Mouse (Mus musculus) hindbrain, embryonic 14.5 days (tissue): ENCODE data around the gene Gm21083. TPM values are rescaled to one million over a fixed set of nuclear protein-coding genes. Genes with fewer than 3 reads are reported as not detected.
"Not testable (repeated sequence)": the region's sequence is repeated elsewhere in the genome, so short reads cannot be mapped to it uniquely, and the experiment has no call there.

Experiments
- ATAC-seq: fragments of 200-750 bp; cut with Nextera tagmentation; 2 replicates; pipeline ENCODE4 v1.8.0; 2017; ENCODE audit warnings: moderate number of reproducible peaks, mild to moderate bottlenecking, moderate TSS enrichment, moderate library complexity; ENCODE audit not compliant: low FRiP score
- DNase-seq: peaks from one replicate; pipeline ENCODE4 v3.0.0-alpha.2; 2015; ENCODE audit warnings: low spot score
- H3K27ac ChIP-seq: fragments of 300-500 bp; sonication (generic); 2 replicates; pipeline ENCODE4 v1.5.1; 2014; ENCODE audit warnings: mild to moderate bottlenecking, moderate library complexity
- H3K27me3 ChIP-seq: fragments of 300-500 bp; sonication (generic); 2 replicates; pipeline ENCODE4 v1.6.1; 2014; ENCODE audit warnings: mild to moderate bottlenecking, low read length, mixed read lengths; ENCODE audit not compliant: control insufficient read depth, insufficient read depth
- H3K36me3 ChIP-seq: fragments of 300-500 bp; sonication (generic); replicated peaks from 2 replicates; pipeline ENCODE4 v1.6.1; 2014; ENCODE audit not compliant: control insufficient read depth, insufficient read depth
- H3K4me1 ChIP-seq: fragments of 300-500 bp; sonication (generic); replicated peaks from 2 replicates; pipeline ENCODE4 v1.6.1; 2014; ENCODE audit warnings: antibody characterized with exemption, low read length, mixed read lengths; ENCODE audit not compliant: control insufficient read depth, insufficient read depth
- H3K4me2 ChIP-seq: fragments of 300-500 bp; sonication (generic); replicated peaks from 2 replicates; pipeline ENCODE4 v1.6.1; 2014; ENCODE audit warnings: mild to moderate bottlenecking, moderate library complexity
- H3K4me3 ChIP-seq: fragments of 300-500 bp; sonication (generic); replicated peaks from 2 replicates; pipeline ENCODE4 v1.5.1; 2014; ENCODE audit warnings: mild to moderate bottlenecking, low read length
- H3K9ac ChIP-seq: fragments of 300-500 bp; sonication (generic); 2 replicates; pipeline ENCODE4 v1.6.1; 2014
- H3K9me3 ChIP-seq: fragments of 300-500 bp; sonication (generic); 2 replicates; pipeline ENCODE4 v1.6.1; 2016; ENCODE audit warnings: low read length; ENCODE audit not compliant: control insufficient read depth
- WGBS: fragments of 180-500 bp; shearing (Covaris S2); extraction: QIAGEN DNeasy Blood & Tissue Kit; methylation state at CpG from one replicate; pipeline ENCODE4 v1.1.7; 2014; 5-methylcytosine and 5-hydroxymethylcytosine counted together
- polyA plus RNA-seq: library from polyadenylated mRNA; unstranded; fragments of >200 nt; fragmentation: Nextera tagmentation; extraction: Ambion mirVana; gene quantifications from 2 replicates; pipeline ENCODE4 v1.2.1, GENCODE M21; 2014

Gm21083 gene
- polyA plus RNA-seq, 1 experiment from 2014 or later, result not detected

GRCm38 (mm10) chr5:15588291-15588690 lies 11.2 kb downstream of the Gm21083 start:
- not testable (repeated sequence) for H3K9ac ChIP-seq, ATAC-seq, H3K27ac ChIP-seq, H3K4me3 ChIP-seq, H3K4me1 ChIP-seq, H3K4me2 ChIP-seq, H3K9me3 ChIP-seq, H3K36me3 ChIP-seq, H3K27me3 ChIP-seq
- peak; percentile 76 for DNase-seq
- WGBS, result 40% methylated on average over 6 of the region's 6 CpGs

- not testable (repeated sequence) for H3K4me3 ChIP-seq, H3K4me1 ChIP-seq, H3K27me3 ChIP-seq, H3K4me2 ChIP-seq, DNase-seq, H3K9me3 ChIP-seq, H3K9ac ChIP-seq, H3K36me3 ChIP-seq, H3K27ac ChIP-seq
- 60% methylated on average over 5 of the region's 5 CpGs for WGBS
- ATAC-seq, result peak; percentile 70; the same call in 1 of the 2 replicates
Observed at GRCm38 (mm10) chr5:15590635-15591034, 13.5 kb downstream of the Gm21083 start.

DNA sequence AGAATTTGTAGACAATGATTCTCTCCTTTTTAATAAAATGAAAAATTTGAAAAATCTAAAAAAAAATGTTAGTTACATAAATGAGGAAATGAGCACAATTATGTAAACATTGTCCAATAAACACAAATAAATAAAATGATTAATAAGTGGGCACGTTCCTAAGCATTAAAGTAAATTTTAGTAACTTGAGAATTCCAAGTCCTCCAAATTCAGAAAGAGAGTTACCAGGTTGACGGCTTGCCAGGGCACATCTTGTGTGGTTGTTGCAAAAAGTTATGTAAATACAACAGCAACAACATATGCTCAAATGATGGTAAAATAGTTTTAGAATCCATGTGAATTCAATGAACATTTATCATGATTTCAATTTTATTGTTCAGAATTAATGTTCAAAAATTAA lies 14.4 kb downstream of the Gm21083 start:
- 79% methylated on average over 2 of the region's 2 CpGs for WGBS
- not testable (repeated sequence) for H3K36me3 ChIP-seq

DNA sequence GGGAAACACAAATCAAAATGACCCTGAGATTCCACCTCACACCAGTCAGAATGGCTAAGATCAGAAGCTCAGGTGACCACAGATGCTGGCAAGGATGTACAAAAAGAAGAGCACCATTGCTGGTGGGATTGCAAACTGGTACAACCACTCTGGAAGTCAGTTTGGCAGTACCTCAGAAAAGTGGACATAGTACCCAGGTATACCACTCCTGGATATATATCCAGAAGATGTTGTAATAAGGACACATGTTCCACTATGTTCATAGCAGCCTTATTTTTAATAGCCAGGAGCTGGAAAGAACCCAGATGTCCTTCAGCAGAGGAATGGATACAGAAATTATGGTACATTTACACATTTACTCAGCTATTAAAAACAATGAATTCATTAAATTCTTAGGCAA lies 21.7 kb downstream of the Gm21083 start:
- not testable (repeated sequence) for DNase-seq, H3K27ac ChIP-seq, H3K9ac ChIP-seq, ATAC-seq, H3K36me3 ChIP-seq, H3K27me3 ChIP-seq, H3K4me2 ChIP-seq, H3K4me1 ChIP-seq, H3K4me3 ChIP-seq
- H3K9me3 ChIP-seq, result peaks cover 26% of the 10 kb centered on the region

More for the DNA sequence above, 14.4 kb downstream of the Gm21083 start:
- DNase-seq, H3K4me2 ChIP-seq, H3K9me3 ChIP-seq, H3K9ac ChIP-seq, H3K27ac ChIP-seq, H3K27me3 ChIP-seq, H3K4me1 ChIP-seq, H3K4me3 ChIP-seq: not testable (repeated sequence)
- peak; percentile 72; the same call in 1 of the 2 replicates for ATAC-seq

DNA sequence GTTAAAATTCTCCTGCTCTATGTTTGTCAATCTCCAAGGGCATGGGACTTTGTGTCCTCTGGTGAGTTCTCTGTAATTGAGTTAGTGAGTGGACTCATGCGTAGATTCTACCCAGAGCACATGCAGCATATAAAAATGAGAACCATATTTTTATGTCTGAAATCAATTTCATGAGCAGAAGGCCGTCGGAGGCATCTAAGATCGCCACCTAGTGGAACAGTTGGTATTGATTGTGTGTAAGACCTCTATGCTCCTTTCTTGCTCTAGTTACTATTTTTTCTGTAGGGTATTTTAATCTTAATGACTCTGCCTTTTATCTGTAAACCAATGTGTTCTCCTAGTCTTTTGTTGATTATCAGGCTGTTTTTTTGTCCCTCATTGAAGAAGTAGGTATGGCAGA lies 23.2 kb downstream of the Gm21083 start:
- not testable (repeated sequence) for ATAC-seq, H3K27ac ChIP-seq, H3K27me3 ChIP-seq, DNase-seq, H3K4me3 ChIP-seq, H3K9ac ChIP-seq, H3K4me1 ChIP-seq, H3K36me3 ChIP-seq, H3K4me2 ChIP-seq
- WGBS, result 44% methylated on average over 4 of the region's 4 CpGs
- peaks cover 28% of the 10 kb centered on the region for H3K9me3 ChIP-seq

DNA sequence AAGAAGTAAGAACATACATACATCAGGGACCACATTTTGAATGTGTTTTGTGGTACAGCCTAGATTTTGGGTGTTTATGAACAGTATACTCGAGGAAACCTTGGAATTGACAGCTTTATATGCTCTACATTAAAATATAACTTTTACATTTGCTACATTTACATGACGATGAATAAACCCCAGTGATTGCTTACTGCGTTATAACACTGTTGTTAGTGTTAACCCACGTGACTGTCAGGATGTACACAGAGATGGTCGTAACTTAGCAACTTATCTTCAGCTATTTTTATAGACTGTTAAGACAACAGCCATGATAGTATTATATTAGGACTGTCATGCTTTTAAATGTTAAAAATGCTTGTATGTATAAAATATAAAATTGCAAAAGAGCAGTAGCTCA lies 24.3 kb downstream of the Gm21083 start:
- H3K9me3 ChIP-seq, result peaks cover 31% of the 10 kb centered on the region
- not testable (repeated sequence) for DNase-seq, H3K4me3 ChIP-seq, H3K27me3 ChIP-seq, H3K9ac ChIP-seq, H3K4me2 ChIP-seq, H3K36me3 ChIP-seq, H3K27ac ChIP-seq, H3K4me1 ChIP-seq
- peak; percentile 43; the same call in 1 of the 2 replicates for ATAC-seq
- 63% methylated on average over 5 of the region's 5 CpGs for WGBS

- not testable (repeated sequence) for H3K9ac ChIP-seq, DNase-seq, H3K27ac ChIP-seq, H3K36me3 ChIP-seq, H3K4me2 ChIP-seq, H3K4me3 ChIP-seq, H3K4me1 ChIP-seq, H3K27me3 ChIP-seq
- H3K9me3 ChIP-seq, result peaks cover 36% of the 10 kb centered on the region
- ATAC-seq, result peak; percentile 49
- 70% methylated on average over 3 of the region's 3 CpGs for WGBS
Observed at GRCm38 (mm10) chr5:15601960-15602359, 24.8 kb downstream of the Gm21083 start.

GRCm38 (mm10) chr5:15602424-15602947 lies 25.4 kb downstream of the Gm21083 start:
- H3K4me3 ChIP-seq, ATAC-seq, H3K36me3 ChIP-seq, H3K4me2 ChIP-seq, H3K4me1 ChIP-seq, H3K9ac ChIP-seq, H3K27ac ChIP-seq, H3K27me3 ChIP-seq, DNase-seq: not testable (repeated sequence)
- WGBS, result 57% methylated on average over 3 of the region's 3 CpGs
- H3K9me3 ChIP-seq, result peaks cover 36% of the 10 kb centered on the region

DNA sequence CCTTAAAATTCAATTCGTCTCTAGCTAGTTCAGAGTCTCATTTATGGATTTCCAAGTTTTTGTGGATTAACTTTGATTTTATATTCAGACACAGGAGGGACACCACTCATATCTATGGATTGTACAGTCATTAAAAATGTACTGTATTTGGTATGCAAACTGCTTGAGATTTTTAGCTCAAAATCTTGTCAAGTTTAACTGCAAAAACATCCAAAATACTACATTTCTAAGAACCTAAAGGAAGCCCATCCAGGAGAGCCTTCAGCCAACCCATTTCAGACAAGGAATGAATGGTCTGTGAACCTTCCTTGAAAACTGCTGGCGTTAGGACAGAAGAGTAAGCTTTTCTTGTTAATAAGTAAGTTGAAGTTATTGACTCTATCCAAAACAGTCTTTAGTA lies 25.9 kb downstream of the Gm21083 start:
- H3K4me2 ChIP-seq, H3K36me3 ChIP-seq, H3K9ac ChIP-seq, H3K27ac ChIP-seq, H3K4me1 ChIP-seq, ATAC-seq, DNase-seq, H3K4me3 ChIP-seq, H3K27me3 ChIP-seq: not testable (repeated sequence)
- H3K9me3 ChIP-seq, result peaks cover 36% of the 10 kb centered on the region
- 72% methylated on average over 2 of the region's 2 CpGs for WGBS

DNA sequence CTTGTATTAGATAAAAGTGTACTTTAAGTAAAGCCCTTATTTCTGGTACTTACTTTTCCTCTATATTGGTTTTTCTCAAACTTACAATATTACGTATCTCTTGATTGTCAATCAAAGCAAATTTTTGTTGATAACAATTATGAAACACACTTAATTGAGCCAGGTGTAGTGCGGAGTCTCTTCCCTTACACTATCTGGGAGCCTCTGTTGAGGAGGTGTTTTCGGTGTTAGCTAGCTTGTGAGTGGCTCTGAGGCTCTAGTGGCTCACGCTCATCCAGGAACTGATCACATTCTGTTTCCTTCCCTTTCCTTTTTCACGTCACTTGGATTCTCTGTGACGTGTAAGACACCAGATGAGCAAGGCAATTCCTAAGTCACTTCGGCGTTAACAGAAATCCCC lies 26.5 kb downstream of the Gm21083 start:
- H3K4me3 ChIP-seq, H3K4me1 ChIP-seq, H3K27ac ChIP-seq, DNase-seq, H3K27me3 ChIP-seq, H3K4me2 ChIP-seq, ATAC-seq, H3K9ac ChIP-seq, H3K36me3 ChIP-seq: not testable (repeated sequence)
- WGBS, result 79% methylated on average over 8 of the region's 8 CpGs
- peaks cover 39% of the 10 kb centered on the region for H3K9me3 ChIP-seq
